9 mouse cellular contexts compared by ENCODE assay signal in the genomic region with DNA sequence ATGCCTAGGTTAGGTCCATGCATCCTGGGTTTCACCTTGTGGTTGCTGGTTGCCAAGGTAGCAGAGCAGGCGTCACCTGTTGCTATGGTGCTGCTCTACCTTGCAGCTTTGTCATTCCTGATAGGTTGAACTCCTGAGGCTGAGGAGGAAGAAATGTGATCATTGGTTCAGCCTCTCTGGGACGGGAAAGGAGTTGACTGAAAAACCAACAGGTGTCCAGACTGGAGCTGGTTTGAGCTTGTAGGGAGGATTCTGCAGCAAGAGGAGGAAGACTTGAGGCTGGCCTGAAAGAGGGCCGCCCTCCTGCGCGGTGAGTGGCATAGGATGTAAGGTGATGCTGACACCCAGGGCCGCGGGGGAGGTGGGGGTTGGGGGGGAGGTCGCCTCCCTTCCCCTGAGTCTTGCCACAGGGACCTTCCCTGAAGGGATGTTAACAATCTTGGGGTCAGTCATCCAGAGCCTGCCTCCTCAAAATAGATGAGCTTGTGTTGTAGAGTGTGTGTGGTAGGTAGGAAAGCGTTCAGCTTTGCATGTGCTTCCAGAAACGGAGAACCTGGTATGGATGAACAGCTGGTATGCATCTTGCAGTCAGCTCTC. TPM values are rescaled to one million over a fixed set of nuclear protein-coding genes. Genes with fewer than 3 reads are reported as not detected.
DNase-seq lines count a peak whose midpoint lies in the region; ATAC-seq lines count a peak whose summit lies in the region.
"Had no signal": no experiment of that assay in that cellular context is flagged by ENCODE, and none has a peak within 500 bp of the region (broad histone marks: within the 10 kb centered on the region; RNA-seq: fewer than 3 reads in every experiment).

No protein-coding gene starts in this region.

- H3K36me3 ChIP-seq in forebrain, embryonic 14.5 days (ENCODE audit: control insufficient read depth, insufficient read depth, low read length) = peaks cover 9% of the 10 kb centered on the region
- H3K36me3 ChIP-seq in stomach, embryonic 14.5 days (ENCODE audit: control insufficient read depth, insufficient read depth, low read length) = no peaks in the 10 kb centered on the region

- no peak overlapping the region for H3K9ac ChIP-seq in forebrain, embryonic 14.5 days (ENCODE audit: low read length)
- H3K9ac ChIP-seq in stomach, embryonic 14.5 days (replicated peaks; ENCODE audit: low read depth, low read length) = no peak overlapping the region

- WGBS in forebrain, embryonic 14.5 days = 19% methylated on average over 10 of the region's 10 CpGs
- 8% methylated on average over 10 of the region's 10 CpGs for WGBS in stomach, embryonic 14.5 days

- peak; percentile 60 for ATAC-seq in forebrain, embryonic 14.5 days
- ATAC-seq in stomach, embryonic 14.5 days (ENCODE audit: insufficient number of reproducible peaks, insufficient read depth, low FRiP score, low read depth) = peak; percentile 90

- H3K27ac ChIP-seq in forebrain, embryonic 14.5 days (ENCODE audit: low read depth, low read length) = no peak overlapping the region
- no peak overlapping the region for H3K27ac ChIP-seq in stomach, embryonic 14.5 days (ENCODE audit: low read length)

- H3K9me3 ChIP-seq in forebrain, embryonic 14.5 days (replicated peaks; ENCODE audit: control insufficient read depth, low read length) = no peaks in the 10 kb centered on the region
- H3K9me3 ChIP-seq in stomach, embryonic 14.5 days (ENCODE audit: control insufficient read depth, low read depth, low read length) = no peaks in the 10 kb centered on the region

- H3K4me2 ChIP-seq in forebrain, embryonic 14.5 days (ENCODE audit: low read length) = no peak overlapping the region
- no peak overlapping the region for H3K4me2 ChIP-seq in stomach, embryonic 14.5 days (replicated peaks; ENCODE audit: low read depth, low read length)

- H3K27me3 ChIP-seq in forebrain, embryonic 14.5 days (replicated peaks; ENCODE audit: control insufficient read depth, insufficient read depth, low read length) = no peaks in the 10 kb centered on the region
- no peaks in the 10 kb centered on the region for H3K27me3 ChIP-seq in stomach, embryonic 14.5 days (ENCODE audit: control insufficient read depth, insufficient read depth, low read length)

- peak; percentile 6 for DNase-seq in kidney, adult 11 months
- no peak for DNase-seq in kidney, adult 18-20 months
- peak; percentile 46 for DNase-seq in forebrain, embryonic 14.5 days (ENCODE audit: low spot score)
- DNase-seq in kidney, postnatal 10 days = peak; percentile 11
- DNase-seq in mesoderm, embryonic 11.5 days (ENCODE audit: low read depth, low spot score) = peak; percentile 60
- no peak for DNase-seq in urinary bladder, postnatal 14 days (ENCODE audit: low spot score)
- no peak for DNase-seq in Muller cell, postnatal 12 days (ENCODE audit: inconsistent ontology term)

- H3K4me1 ChIP-seq in forebrain, embryonic 14.5 days (ENCODE audit: control insufficient read depth, insufficient read depth, low read length) = no peaks in the 10 kb centered on the region
- H3K4me1 ChIP-seq in stomach, embryonic 14.5 days (ENCODE audit: control insufficient read depth, insufficient read depth, low read length) = no peaks in the 10 kb centered on the region

- H3K4me3 ChIP-seq in forebrain, embryonic 14.5 days (ENCODE audit: low read depth, low read length) = no peak overlapping the region
- H3K4me3 ChIP-seq in stomach, embryonic 14.5 days (ENCODE audit: low read depth, low read length) = no peak overlapping the region
- H3K4me3 ChIP-seq: erythroblast, embryonic 14.5 days had no signal

RNA-seq across cellular contexts. Expression of a gene that starts 0.8 kb away (rescaled TPM):
- 0.04 and 0.11 TPM in 2 replicates for polyA plus RNA-seq in forebrain, embryonic 14.5 days (2014; fragmentation: Nextera tagmentation; extraction: Ambion mirVana)
- polyA plus RNA-seq in stomach, embryonic 14.5 days (2014; fragmentation: Nextera tagmentation; extraction: Ambion mirVana) = 0.04 TPM in 1 of 2 replicates, not detected in the other
- polyA plus RNA-seq: erythroblast, embryonic 14.5 days had no signal

Comparison
In these comparisons a context has a peak if more than half of its experiments do, and no peak if none do; other contexts are left out.
1. DNase-seq: peak in kidney, adult 11 months (single experiment), forebrain, embryonic 14.5 days (single experiment), kidney, postnatal 10 days (single experiment) and mesoderm, embryonic 11.5 days (single experiment); none in kidney, adult 18-20 months (single experiment), urinary bladder, postnatal 14 days (single experiment) and Muller cell, postnatal 12 days (single experiment).